1 mouse cellular context compared by ENCODE assay signal in genomic region chr7:5020000-5020681, GRCm38 (mm10).
TF ChIP-seq lines count a peak whose summit lies in the region.

TSS of gene Zfp865 (plus strand) at chr7:5020376.
TSS of gene Ccdc106 (plus strand) at chr7:5020553.

TF ChIP-seq in CH12.LX, 34 proteins besides CTCF, POLR2A, EP300 and RAD21 (continued from another document):
- peak; percentile 77 for TF ChIP-seq SIN3A (IDR thresholded peaks at IDR 0.05; ENCODE audit: low read length)
- no peak for TF ChIP-seq RCOR1 (conservative IDR thresholded peaks at IDR 0.05; ENCODE audit: low read depth, low read length)
- peak; percentile 79; the same call in 1 of the 2 replicates for TF ChIP-seq MXI1 (IDR thresholded peaks at IDR 0.05; ENCODE audit: low read depth, low read length)
- TF ChIP-seq BHLHE40 (IDR thresholded peaks at IDR 0.05; ENCODE audit: low read depth, low read length), result peak; percentile 59
- peak; percentile 68; the same call in 1 of the 2 replicates for TF ChIP-seq TBP (conservative IDR thresholded peaks at IDR 0.05; ENCODE audit: low read depth, low read length)
- no peak for TF ChIP-seq ZC3H11A (IDR thresholded peaks at IDR 0.05; ENCODE audit: low read depth, low read length)
- TF ChIP-seq TCF12 (IDR thresholded peaks at IDR 0.05; ENCODE audit: low read depth, low read length), result peak; percentile 69
- TF ChIP-seq CHD2 (IDR thresholded peaks at IDR 0.05; ENCODE audit: low read length), result peak; percentile 66; the same call in 1 of the 2 replicates
- TF ChIP-seq POLR2AphosphoS2 (IDR thresholded peaks at IDR 0.05; ENCODE audit: low read depth, low read length), result 0 out of 2 replicates have a peak, but pooled peaks have one; percentile 65
- TF ChIP-seq MAZ (IDR thresholded peaks at IDR 0.05; ENCODE audit: low read depth, low read length), result peak; percentile 94
- TF ChIP-seq KAT2A (IDR thresholded peaks at IDR 0.05; ENCODE audit: insufficient replicate concordance, low read length), result peak; percentile 75; the same call in 1 of the 2 replicates
- peak; percentile 39; the same call in 1 of the 2 replicates for TF ChIP-seq ETS1 (conservative IDR thresholded peaks at IDR 0.05; ENCODE audit: low read depth, low read length)
- no peak for TF ChIP-seq E2F4 (IDR thresholded peaks at IDR 0.05; ENCODE audit: insufficient replicate concordance, low read depth, low read length)
- TF ChIP-seq SMC3 (IDR thresholded peaks at IDR 0.05; ENCODE audit: low read depth, low read length), result no peak
- TF ChIP-seq UBTF (IDR thresholded peaks at IDR 0.05; ENCODE audit: low read depth, low read length), result no peak
- peak; percentile 78 for TF ChIP-seq ZMIZ1 (IDR thresholded peaks at IDR 0.05; ENCODE audit: low read depth, low read length)
- no peak for TF ChIP-seq USF1 (IDR thresholded peaks at IDR 0.05; ENCODE audit: low read depth, low read length)
- peak; percentile 64; the same call in 1 of the 2 replicates for TF ChIP-seq MYC (IDR thresholded peaks at IDR 0.05; ENCODE audit: low read depth, low read length)
- peak; percentile 64 for TF ChIP-seq ZNF384 (IDR thresholded peaks at IDR 0.05; ENCODE audit: low read depth, low read length)
- TF ChIP-seq IRF4 (IDR thresholded peaks at IDR 0.05; ENCODE audit: low read depth, low read length), result peak; percentile 69; the same call in 1 of the 2 replicates
- TF ChIP-seq ELF1 (IDR thresholded peaks at IDR 0.05; ENCODE audit: low read depth, low read length), result peak; percentile 97
- no peak for TF ChIP-seq MAFK (IDR thresholded peaks at IDR 0.05; ENCODE audit: insufficient replicate concordance, low read length)
- TF ChIP-seq MEF2A (IDR thresholded peaks at IDR 0.05; ENCODE audit: borderline replicate concordance, low read depth, low read length), result peak; percentile 57
- TF ChIP-seq JUN (IDR thresholded peaks at IDR 0.05; ENCODE audit: insufficient read depth, low read depth, low read length), result no peak
- peak; percentile 86 for TF ChIP-seq HCFC1 (IDR thresholded peaks at IDR 0.05; ENCODE audit: low read depth, low read length)
- TF ChIP-seq NELFE (IDR thresholded peaks at IDR 0.05; ENCODE audit: low read depth, low read length), result peak; percentile 72
- TF ChIP-seq MAX (IDR thresholded peaks at IDR 0.05; ENCODE audit: low read length), result peak; percentile 55; the same call in 1 of the 2 replicates
